Mouse (Mus musculus) bone marrow macrophage, adult 2 months (primary cell): ENCODE results near the gene Rgr. TPM values are rescaled to one million over a fixed set of nuclear protein-coding genes. Genes with fewer than 3 reads are reported as not detected.
"Not testable (repeated sequence)": the region's sequence is repeated elsewhere in the genome, so short reads cannot be mapped to it uniquely, and the experiment has no call there.

Experiments used
- H3K27ac ChIP-seq: 2 replicates; pipeline ENCODE4 v1.5.1; 2012; ENCODE audit warnings: low read depth, low read length; ENCODE audit not compliant: insufficient read depth
- H3K4me1 ChIP-seq: 2 replicates; pipeline ENCODE4 v1.6.1; 2012; ENCODE audit warnings: low read length; ENCODE audit not compliant: control insufficient read depth, insufficient read depth
- H3K4me3 ChIP-seq: 2 replicates; pipeline ENCODE4 v1.5.1; 2012; ENCODE audit warnings: mild to moderate bottlenecking, low read length, moderate library complexity; ENCODE audit not compliant: insufficient read depth
- CTCF ChIP-seq: IDR thresholded peaks from 2 replicates; pipeline ENCODE4 v1.5.1; 2012; ENCODE audit warnings: low read depth, mild to moderate bottlenecking, low read length, moderate library complexity
- POLR2A ChIP-seq: IDR thresholded peaks from 2 replicates; pipeline ENCODE4 v1.6.1; 2012; ENCODE audit warnings: mild to moderate bottlenecking, low read depth, low read length, borderline replicate concordance
- polyA plus RNA-seq: library from polyadenylated mRNA; stranded (reverse); fragments of >200 nt; gene quantifications from 2 replicates; pipeline ENCODE4 v1.2.4, GENCODE M21; 2012; ENCODE audit not compliant: missing spikeins, insufficient read depth, insufficient read length

The Rgr gene
- polyA plus RNA-seq, 1 experiment: not detected

- TF ChIP-seq POLR2A (no peak), CTCF (no peak)
- H3K4me1 ChIP-seq: no peaks in the 10 kb centered on the region
- H3K27ac ChIP-seq: no peak overlapping the region
- H3K4me3 ChIP-seq: no peak overlapping the region
These were observed 45.9 kb downstream of the Rgr start for GRCm38 (mm10) chr14:37002852-37003251.

- not testable (repeated sequence) for H3K4me3 ChIP-seq, H3K4me1 ChIP-seq, H3K27ac ChIP-seq
These were observed 48.0 kb downstream of the Rgr start for GRCm38 (mm10) chr14:37000780-37001179.

GRCm38 (mm10) chr14:36989784-36990183 lies 59.0 kb downstream of the Rgr start:
- TF ChIP-seq CTCF: no peak
- no peak for TF ChIP-seq POLR2A

GRCm38 (mm10) chr14:36985693-36986092 lies 63.1 kb downstream of the Rgr start:
- no peaks in the 10 kb centered on the region for H3K4me1 ChIP-seq

More at GRCm38 (mm10) chr14:36989784-36990183, 59.0 kb downstream of the Rgr start:
- H3K4me3 ChIP-seq: no peak overlapping the region
- H3K4me1 ChIP-seq: no peaks in the 10 kb centered on the region
- no peak overlapping the region for H3K27ac ChIP-seq

More at GRCm38 (mm10) chr14:36985693-36986092, 63.1 kb downstream of the Rgr start:
- Histone ChIP-seq H3K27ac (no peak overlapping the region), H3K4me3 (no peak overlapping the region)
- TF ChIP-seq POLR2A (no peak), CTCF (no peak)

Other genes with a start within 250 kb of the Rgr start
- 12.3 and 12.5 TPM in 2 replicates for gene Ccser2, start 80.2 kb downstream of the Rgr start, polyA plus RNA-seq
- gene Lrit1, start 5.9 kb upstream of the Rgr start, polyA plus RNA-seq: not detected in 2 replicates
- gene Lrit2, start 19.0 kb upstream of the Rgr start, polyA plus RNA-seq: not detected in 2 replicates
- gene Cdhr1, start 49.4 kb upstream of the Rgr start, polyA plus RNA-seq: 0.12 TPM in 1 of 2 replicates, not detected in the other
- gene 2610528A11Rik, start 65.1 kb upstream of the Rgr start, polyA plus RNA-seq: 5.2 and 6.2 TPM in 2 replicates
- 144 and 146 TPM in 2 replicates for gene Ghitm, start 86.3 kb upstream of the Rgr start, polyA plus RNA-seq